Mouse (Mus musculus): Measurements from ENCODE around the gene Lamb2. TPM values are rescaled to one million over a fixed set of nuclear protein-coding genes. Genes with fewer than 3 reads are reported as not detected.
A peak's percentile ranks its signal among the peaks of the same experiment; 100 is the strongest.

Gene Lamb2
- total RNA-seq, 2 experiments from 2014 or later = 27.0 to 37.8 TPM

GRCm38 (mm10) chr9:108460319-108461178, 19.0 kb upstream of the Lamb2 start, which contains the start of gene Ccdc71:
Ccdc71 (plus strand) TSS chr9:108460527.
- peak; percentile 84 to 88 for DNase-seq (ENCODE audit: low spot score in 2 of 2)

DNA sequence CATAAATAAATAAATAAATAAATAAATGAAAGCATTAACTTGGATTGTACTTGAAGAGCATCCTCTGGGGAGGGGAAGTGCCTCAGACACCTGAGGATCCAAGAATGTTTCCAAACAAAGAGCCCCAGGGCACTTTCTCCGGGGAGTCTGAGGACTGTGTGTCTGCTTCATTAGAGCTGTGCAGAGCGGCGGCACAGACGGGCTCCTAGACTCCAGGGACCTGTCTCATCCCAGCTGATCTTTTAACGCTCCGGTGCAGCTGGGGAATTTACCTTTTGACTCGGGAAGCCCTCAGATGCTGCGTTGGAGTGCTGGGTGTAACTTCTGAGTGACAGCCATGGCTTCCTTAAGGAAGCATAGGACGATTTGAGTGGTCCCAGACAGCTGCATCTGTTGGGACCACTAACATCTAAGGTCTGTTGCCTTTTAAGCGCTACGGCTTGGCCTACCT, 18.3 kb upstream of the Lamb2 start, which contains the start of gene Klhdc8b:
Klhdc8b (minus strand) TSS at position 401 of the 451 bp plus-strand sequence.
- no peak for DNase-seq (ENCODE audit: low spot score in 2 of 2)

- no peak for DNase-seq (ENCODE audit: low spot score in 2 of 2)
Observed at GRCm38 (mm10) chr9:108461675-108462074, 17.9 kb upstream of the Lamb2 start.

DNA sequence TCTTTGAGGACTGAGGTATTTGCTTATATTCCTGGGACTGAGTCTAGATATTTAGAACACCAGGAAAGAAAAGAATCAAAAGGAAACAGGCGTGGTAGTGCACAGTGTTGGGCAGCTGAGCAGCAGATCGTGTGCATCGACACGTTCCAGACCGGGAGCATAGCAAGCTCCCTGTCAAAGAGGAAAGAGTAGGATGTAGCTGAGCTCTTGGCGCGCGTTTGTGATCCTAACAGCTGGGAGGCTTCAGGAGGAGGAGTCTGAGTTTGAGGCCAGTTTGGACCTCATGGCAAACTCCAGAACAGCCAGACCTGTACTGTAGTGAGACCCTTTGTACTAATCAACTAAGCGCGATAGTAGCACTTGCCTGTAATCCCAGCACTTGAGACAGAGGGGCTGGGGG, 17.3 kb upstream of the Lamb2 start:
- no peak for DNase-seq (ENCODE audit: low spot score in 2 of 2)

DNA sequence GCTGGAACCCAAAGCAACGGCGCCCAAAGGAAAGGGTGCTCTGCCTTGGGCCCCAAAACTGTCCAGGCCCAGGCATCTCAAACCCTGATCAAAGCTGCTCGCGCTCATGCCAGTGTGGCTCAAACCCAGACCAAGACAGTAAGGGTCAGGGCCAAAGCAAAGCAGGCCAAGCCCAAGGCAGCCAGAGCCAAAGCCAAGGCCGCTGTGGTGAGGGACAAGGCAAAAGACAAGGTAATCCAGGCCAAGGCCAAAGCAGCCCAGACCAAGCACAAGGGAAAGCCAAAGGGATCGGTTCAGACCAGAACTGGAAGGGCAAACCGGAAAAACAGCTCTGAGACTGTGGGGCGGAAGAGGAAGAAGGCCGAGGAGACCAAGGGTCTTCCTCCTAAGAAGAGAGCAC, 15.8 kb upstream of the Lamb2 start:
- DNase-seq (ENCODE audit: low spot score in 2 of 2) = no peak

DNA sequence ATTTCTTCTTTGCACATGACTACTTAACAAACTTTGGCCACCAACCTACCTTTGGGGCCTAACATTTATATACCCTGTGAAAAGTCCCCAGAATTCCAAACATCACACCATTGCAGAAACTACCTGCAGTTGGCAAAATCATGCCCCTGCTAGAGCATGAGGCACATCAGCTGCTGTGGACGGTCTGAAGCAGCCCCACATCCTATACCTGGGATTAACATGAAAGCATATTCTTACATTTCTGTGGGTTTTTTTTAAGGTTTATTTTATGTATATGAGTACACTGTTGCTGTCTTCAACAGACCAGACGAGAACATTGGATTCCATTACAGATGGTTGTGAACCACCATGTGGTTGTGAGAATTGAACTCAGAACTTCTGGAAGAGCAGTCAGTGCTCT, 13.3 kb upstream of the Lamb2 start:
- no peak for DNase-seq (ENCODE audit: low spot score in 2 of 2)

- no peak for DNase-seq (ENCODE audit: low spot score in 2 of 2)
Observed at GRCm38 (mm10) chr9:108469430-108469829, 10.1 kb upstream of the Lamb2 start.

DNA sequence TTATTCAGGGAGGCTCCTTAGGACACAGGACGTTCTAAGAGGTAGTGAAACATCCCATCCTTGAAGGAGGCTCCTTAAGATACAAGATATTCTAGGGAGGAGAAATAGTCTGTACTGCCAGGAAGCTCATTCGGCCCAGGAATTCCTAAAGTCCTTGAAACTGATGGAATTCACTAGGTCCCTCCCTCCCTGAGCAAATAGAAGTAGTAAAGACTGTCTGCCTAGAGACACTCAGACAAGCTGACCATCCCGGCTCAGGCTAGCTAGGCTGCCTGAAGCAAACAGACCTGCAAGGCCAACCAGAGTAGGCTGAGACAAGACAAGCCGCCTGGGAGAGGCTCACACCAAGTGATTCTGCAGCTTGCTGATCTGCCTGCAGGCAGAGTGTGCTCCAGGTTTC, 9.7 kb upstream of the Lamb2 start:
- no peak for DNase-seq (ENCODE audit: low spot score in 2 of 2)

DNA sequence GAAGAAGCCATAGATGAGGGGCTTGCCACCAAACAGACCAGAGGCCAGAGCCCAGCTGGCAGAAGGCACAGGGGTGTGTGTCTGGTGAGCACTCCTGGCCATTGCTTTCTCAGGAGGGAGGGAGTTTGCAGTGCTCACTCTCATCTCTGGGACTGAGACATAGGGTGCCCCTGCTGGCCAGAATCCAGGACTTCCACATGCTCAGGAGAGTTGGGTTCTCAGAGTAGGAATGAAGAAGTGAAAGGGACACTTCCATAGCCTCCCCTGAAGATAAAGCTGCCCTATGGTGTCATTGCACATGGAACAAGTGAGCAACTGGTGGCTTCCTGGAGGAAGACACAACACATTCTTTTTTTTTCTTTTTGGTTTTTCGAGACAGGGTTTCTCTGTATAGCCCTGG, 5.0 kb upstream of the Lamb2 start:
- no peak for DNase-seq (ENCODE audit: low spot score in 2 of 2)

- no peak for DNase-seq (ENCODE audit: low spot score in 2 of 2)
Observed at GRCm38 (mm10) chr9:108478638-108479156, 839 bp upstream of the Lamb2 start.

DNA sequence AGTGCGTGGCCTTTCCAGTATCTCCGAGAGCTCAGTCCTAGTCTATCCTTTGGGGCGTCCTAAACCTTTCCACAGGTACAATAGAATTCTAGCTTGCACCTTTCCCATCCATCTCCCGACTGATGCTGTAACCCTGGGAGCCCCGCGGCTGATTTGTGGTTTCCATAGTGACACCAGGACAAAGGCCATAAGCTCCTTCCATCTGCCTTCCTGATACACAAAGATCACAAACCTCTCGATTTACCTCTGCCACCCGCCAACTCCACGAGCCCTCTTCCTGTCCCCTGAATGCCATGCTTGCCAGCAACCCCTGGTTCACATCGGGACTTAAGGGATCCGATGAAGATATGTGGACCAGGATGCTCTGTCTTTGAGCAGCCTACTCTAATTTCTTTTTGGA, 295 bp upstream of the Lamb2 start:
- DNase-seq (ENCODE audit: low spot score in 2 of 2) = no peak

DNA sequence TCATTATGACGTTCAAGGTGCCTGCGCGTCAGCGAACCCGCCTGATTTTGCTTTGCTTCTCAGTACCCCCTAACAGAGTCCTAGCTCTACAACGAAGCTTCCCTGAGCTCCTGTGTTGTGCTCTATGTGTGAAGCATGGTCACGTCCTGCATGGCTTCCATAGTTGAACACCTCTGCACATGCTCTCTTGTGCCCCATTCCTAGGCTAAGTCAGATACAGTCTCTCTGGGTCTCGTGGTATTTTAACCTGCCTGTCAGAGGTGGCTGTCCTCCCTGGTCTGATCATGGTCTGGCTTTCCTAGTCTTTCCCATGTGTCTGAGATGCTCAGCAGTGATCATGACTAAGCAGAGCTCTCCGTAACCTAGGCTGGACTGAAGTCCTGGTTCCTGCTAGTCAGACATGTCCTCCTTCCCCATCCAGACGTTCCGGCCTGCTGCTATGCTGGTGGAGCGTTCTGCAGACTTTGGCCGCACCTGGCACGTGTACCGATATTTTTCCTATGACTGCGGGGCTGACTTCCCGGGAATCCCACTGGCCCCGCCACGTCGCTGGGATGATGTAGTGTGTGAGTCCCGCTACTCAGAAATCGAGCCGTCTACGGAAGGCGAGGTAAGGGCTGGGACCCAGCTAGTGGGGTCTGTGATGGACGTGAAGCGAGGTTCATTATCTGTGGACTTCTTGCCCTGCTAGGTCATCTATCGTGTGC, 1.4 kb downstream of the Lamb2 start:
- no peak for DNase-seq (ENCODE audit: low spot score in 2 of 2)

GRCm38 (mm10) chr9:108481520-108482210, 2.1 kb downstream of the Lamb2 start:
- DNase-seq (ENCODE audit: low spot score in 2 of 2) = no peak

DNA sequence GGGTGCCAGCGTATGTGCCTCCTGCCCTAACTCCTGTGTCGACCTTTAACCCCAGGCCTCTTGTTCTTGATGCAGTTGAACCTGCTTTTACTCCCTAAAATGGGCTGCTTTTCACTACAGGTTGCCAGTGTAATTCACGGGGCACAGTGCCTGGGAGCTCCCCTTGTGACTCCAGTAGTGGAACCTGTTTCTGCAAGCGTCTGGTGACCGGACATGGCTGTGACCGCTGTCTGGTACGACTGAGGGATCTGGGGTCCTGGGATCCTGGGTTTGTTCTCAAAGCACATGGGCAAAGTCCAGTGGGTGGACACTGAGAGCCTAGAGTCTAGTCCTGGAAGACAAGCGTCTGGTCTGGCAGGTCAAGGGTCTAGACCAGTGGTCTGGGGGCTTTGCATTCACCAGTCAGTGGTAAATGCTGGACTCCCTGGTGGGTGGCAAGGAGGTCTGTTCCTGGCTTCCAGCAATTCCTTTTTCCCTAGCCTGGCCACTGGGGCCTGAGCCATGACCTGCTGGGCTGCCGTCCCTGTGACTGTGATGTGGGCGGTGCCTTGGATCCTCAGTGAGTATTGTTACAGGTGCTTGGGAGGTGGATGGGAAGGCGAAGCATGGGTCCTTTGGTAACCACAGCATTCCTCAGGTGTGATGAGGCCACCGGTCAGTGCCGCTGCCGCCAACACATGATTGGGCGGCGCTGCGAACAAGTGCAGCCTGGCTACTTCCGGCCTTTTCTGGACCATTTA, 3.7 kb downstream of the Lamb2 start:
- no peak for DNase-seq (ENCODE audit: low spot score in 2 of 2)

DNA sequence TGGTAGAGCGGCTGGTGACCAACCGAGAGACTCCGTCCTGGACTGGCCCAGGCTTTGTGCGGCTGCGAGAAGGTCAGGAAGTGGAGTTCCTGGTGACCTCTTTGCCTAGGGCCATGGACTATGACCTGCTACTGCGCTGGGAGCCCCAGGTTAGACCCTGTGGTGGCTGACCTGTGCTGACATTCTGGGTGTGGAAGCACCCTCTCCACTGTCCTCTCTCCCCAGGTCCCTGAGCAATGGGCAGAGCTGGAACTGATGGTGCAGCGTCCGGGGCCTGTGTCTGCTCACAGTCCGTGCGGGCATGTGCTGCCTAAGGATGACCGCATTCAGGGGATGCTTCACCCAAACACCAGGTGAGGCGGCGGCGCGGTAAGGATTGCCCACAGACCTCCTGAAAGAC, 4.5 kb downstream of the Lamb2 start:
- no peak for DNase-seq (ENCODE audit: low spot score in 2 of 2)

DNA sequence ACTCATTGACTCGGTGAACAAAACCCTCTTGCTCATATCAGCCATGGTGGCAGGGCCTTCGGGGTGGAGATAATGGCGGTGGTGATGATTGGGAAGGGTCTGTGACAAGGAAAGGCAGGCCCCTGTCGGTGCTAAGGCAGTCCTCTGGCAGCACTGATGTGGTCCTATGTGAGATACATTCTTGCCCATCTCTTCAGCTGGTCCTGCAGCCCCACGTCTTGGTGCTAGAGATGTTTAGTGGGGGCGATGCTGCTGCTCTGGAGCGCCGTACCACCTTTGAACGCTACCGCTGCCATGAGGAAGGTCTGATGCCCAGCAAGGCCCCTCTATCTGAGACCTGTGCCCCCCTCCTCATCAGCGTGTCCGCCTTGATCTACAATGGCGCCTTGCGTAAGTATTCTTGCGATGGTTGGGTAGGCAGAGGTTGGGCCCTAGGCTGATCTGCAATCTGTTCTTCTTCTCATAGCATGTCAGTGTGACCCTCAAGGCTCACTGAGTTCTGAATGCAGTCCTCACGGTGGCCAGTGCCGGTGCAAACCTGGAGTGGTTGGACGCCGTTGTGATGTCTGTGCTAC, 5.9 kb downstream of the Lamb2 start:
- DNase-seq (ENCODE audit: low spot score in 2 of 2) = no peak

DNA sequence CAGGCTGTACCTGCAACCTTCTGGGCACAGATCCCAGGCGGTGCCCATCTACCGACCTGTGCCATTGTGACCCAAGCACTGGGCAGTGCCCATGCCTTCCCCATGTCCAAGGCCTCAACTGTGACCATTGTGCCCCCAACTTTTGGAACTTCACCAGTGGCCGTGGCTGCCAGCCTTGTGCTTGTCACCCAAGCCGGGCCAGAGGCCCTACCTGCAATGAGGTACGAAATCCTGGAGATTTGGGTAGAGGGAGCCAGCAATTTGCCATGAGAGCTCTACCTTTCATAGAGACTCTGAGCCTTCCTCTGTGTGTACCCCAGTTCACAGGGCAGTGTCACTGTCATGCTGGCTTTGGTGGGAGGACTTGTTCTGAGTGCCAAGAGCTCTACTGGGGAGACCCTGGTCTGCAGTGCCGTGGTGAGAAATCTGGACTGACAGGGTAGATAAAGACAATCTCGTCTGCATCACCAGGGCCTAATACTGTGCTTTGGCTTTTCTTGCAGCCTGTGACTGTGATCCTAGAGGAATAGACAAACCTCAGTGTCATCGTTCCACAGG, 7.5 kb downstream of the Lamb2 start:
- DNase-seq (ENCODE audit: low spot score in 2 of 2) = no peak

DNA sequence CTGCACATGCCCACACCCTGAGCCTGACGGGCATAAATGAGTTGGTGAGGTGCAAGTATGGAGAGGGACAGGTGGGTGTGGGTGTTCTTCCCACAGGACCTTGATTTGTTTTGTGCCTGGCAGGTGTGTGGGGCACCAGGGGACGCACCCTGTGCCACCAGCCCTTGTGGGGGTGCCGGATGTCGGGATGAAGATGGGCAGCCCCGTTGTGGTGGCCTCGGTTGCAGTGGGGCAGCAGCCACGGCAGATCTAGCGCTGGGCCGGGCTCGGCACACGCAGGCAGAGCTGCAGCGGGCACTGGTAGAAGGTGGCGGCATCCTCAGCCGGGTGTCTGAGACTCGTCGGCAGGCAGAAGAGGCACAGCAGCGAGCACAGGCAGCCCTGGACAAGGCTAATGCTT, 8.9 kb downstream of the Lamb2 start:
- no peak for DNase-seq (ENCODE audit: low spot score in 2 of 2)

GRCm38 (mm10) chr9:108489215-108489614, 9.7 kb downstream of the Lamb2 start:
- no peak for DNase-seq (ENCODE audit: low spot score in 2 of 2)
